Mouse (Mus musculus) limb, embryonic 11.5 days (tissue): ENCODE data around the gene Atp5f1. TPM values are rescaled to one million over a fixed set of nuclear protein-coding genes. Genes with fewer than 3 reads are reported as not detected.
"Not testable (repeated sequence)": the region's sequence is repeated elsewhere in the genome, so short reads cannot be mapped to it uniquely, and the experiment has no call there.

Source experiments
- ATAC-seq: fragments of 200-750 bp; cut with Nextera tagmentation; 2 replicates; pipeline ENCODE4 v1.8.0; 2017; ENCODE audit warnings: low read depth; ENCODE audit not compliant: insufficient number of reproducible peaks, low FRiP score, low TSS enrichment
- DNase-seq: peaks from one replicate; pipeline ENCODE4 v3.0.0-alpha.2; 2015; ENCODE audit warnings: low spot score
- H3K27ac ChIP-seq: fragments of 300-500 bp; sonication (generic); replicated peaks from 2 replicates; pipeline ENCODE4 v1.5.1; 2014; ENCODE audit warnings: low read depth, mild to moderate bottlenecking, low read length
- H3K27me3 ChIP-seq: fragments of 300-500 bp; sonication (generic); 2 replicates; pipeline ENCODE4 v1.6.1; 2014; ENCODE audit warnings: mild to moderate bottlenecking, low read length, mixed read lengths; ENCODE audit not compliant: control insufficient read depth, insufficient read depth
- H3K36me3 ChIP-seq: fragments of 300-500 bp; sonication (generic); 2 replicates; pipeline ENCODE4 v1.6.1; 2014; ENCODE audit warnings: mild to moderate bottlenecking, low read length, moderate library complexity, mixed read lengths; ENCODE audit not compliant: control insufficient read depth, insufficient read depth
- H3K4me1 ChIP-seq: fragments of 300-500 bp; sonication (generic); 2 replicates; pipeline ENCODE4 v1.6.1; 2014; ENCODE audit warnings: low read length, mixed read lengths; ENCODE audit not compliant: control insufficient read depth, insufficient read depth
- H3K4me2 ChIP-seq: fragments of 300-500 bp; sonication (generic); 2 replicates; pipeline ENCODE4 v1.6.1; 2014; ENCODE audit warnings: low read depth, mild to moderate bottlenecking, moderate library complexity; ENCODE audit not compliant: severe bottlenecking
- H3K4me3 ChIP-seq: fragments of 300-500 bp; sonication (generic); 2 replicates; pipeline ENCODE4 v1.5.1; 2014; ENCODE audit warnings: low read depth, low read length
- H3K9ac ChIP-seq: fragments of 300-500 bp; sonication (generic); 2 replicates; pipeline ENCODE4 v1.6.1; 2014; ENCODE audit warnings: mild to moderate bottlenecking, low read length
- H3K9me3 ChIP-seq: fragments of 300-500 bp; sonication (generic); 2 replicates; pipeline ENCODE4 v1.6.1; 2016; ENCODE audit warnings: low read length; ENCODE audit not compliant: control insufficient read depth
- WGBS: fragments of 180-500 bp; shearing (Covaris S2); extraction: QIAGEN DNeasy Blood & Tissue Kit; methylation state at CpG from one replicate; pipeline ENCODE4 v1.1.7; 2014; 5-methylcytosine and 5-hydroxymethylcytosine counted together
- polyA plus RNA-seq: library from polyadenylated mRNA; unstranded; fragments of >200 nt; fragmentation: Nextera tagmentation; extraction: Ambion mirVana; gene quantifications from 2 replicates; pipeline ENCODE4 v1.2.1, GENCODE M21; 2014

Gene Atp5f1
- polyA plus RNA-seq, 1 experiment from 2014 or later, result 505 TPM

DNA sequence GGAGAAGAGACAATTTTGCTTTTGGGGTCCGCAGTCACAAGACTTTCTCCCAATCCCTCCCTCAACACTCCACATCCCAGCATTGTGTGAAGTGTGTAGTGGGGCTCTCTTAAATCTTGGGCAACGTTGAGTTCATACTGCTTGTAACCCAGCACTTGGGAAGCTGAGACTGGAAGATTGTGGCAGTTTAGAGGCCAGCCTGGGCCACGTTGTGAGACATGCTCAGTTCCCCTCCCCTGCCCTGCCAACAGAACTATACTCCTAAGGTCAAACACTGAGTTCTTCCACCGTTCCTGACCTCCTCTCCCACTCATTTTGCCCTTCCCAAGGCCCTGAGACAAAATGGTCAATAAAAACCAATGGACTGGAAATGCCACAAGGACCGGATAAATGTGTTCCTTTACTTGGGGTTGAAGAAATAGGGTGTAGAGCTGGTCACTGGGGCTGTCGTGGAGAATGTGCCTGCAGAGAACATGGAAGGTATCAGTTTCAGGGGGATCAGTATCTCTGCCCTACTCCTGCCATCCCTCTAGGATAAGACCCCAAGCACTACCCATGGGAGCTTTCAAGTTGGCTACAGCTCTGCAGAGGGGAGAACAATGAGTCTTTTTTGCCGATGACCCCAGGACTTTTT, 32.2 kb downstream of the Atp5f1 start:
- WGBS, result 91% methylated on average over 7 of the region's 7 CpGs
- no peak for ATAC-seq
- H3K4me1 ChIP-seq, result no peaks in the 10 kb centered on the region
- H3K4me3 ChIP-seq, result no peak overlapping the region
- no peaks in the 10 kb centered on the region for H3K27me3 ChIP-seq
- no peak overlapping the region for H3K9ac ChIP-seq
- no peak overlapping the region for H3K27ac ChIP-seq
- no peaks in the 10 kb centered on the region for H3K36me3 ChIP-seq
- H3K9me3 ChIP-seq, result no peaks in the 10 kb centered on the region
- H3K4me2 ChIP-seq, result no peak overlapping the region
- no peak for DNase-seq

DNA sequence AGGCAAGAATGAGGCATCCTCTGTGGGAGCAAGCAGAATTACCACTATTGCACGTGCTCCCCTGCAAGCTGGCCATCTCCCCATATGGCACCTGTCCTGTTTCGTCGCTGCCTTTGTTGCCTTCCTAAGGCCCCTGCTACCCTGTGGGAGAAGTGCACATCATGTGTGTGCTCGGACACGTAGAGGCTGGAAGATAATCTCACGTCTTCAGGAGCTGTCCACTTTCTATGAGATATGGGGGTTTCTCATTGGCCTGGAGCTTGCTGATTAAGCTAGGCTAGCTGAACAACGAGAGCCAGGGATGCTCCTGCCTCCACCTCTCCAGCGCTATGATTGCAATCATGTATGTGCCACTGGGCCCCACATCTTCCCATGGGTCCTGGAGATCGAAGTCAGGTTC, 35.3 kb downstream of the Atp5f1 start:
- H3K9me3 ChIP-seq, result no peaks in the 10 kb centered on the region
- ATAC-seq (no peak), DNase-seq (no peak)
- 87% methylated on average over 9 of the region's 9 CpGs for WGBS
- H3K36me3 ChIP-seq, result no peaks in the 10 kb centered on the region
- H3K4me2 ChIP-seq, result no peak overlapping the region
- H3K9ac ChIP-seq, result no peak overlapping the region
- H3K4me1 ChIP-seq, result no peaks in the 10 kb centered on the region
- H3K27me3 ChIP-seq, result no peaks in the 10 kb centered on the region
- no peak overlapping the region for H3K27ac ChIP-seq
- H3K4me3 ChIP-seq, result no peak overlapping the region

DNA sequence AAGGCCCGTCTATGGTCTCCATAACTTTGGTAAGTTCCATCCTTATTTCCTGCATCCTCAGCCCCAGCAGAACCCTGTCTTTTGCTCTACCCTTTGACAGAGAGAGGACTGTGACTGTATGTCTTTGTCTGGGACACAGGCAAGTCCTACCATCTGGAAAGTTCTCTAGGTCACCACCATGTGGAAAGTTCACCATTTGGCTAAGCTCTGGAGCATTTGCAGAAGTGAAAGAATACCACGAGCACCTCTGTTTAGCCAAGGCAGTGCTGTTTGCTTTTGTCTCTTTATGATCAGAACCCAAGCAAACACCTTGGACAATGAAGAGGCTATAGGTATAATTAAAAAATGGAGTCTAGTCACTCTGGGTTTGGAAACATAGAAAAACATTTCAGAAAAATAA, 37.9 kb downstream of the Atp5f1 start:
- H3K4me3 ChIP-seq, result no peak overlapping the region
- H3K27me3 ChIP-seq, result no peaks in the 10 kb centered on the region
- H3K9ac ChIP-seq, result no peak overlapping the region
- H3K9me3 ChIP-seq, result no peaks in the 10 kb centered on the region
- H3K27ac ChIP-seq, result no peak overlapping the region
- DNase-seq (no peak), ATAC-seq (no peak)
- H3K4me1 ChIP-seq, result no peaks in the 10 kb centered on the region
- no peaks in the 10 kb centered on the region for H3K36me3 ChIP-seq
- no peak overlapping the region for H3K4me2 ChIP-seq
- 82% methylated on average over 2 of the region's 2 CpGs for WGBS

DNA sequence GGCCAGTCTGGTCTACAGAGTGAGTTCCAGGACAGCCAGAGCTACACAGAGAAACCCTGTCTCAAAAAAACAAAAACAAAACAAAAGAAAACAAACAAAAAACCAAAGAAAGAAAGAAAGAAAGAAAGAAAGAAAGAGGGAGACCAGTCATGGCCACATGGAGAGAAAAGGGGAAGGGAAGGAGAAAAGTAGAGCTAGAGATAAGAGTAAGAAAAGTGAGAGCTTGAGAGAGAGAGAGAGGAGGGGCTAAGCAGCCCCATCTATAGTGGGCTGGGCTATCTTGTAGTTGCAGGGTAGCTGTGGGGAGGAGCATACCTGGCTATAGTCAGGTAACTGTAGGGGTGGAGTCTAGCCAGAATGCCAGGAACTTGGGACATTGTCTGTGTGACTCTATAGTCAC, 39.2 kb downstream of the Atp5f1 start:
- not testable (repeated sequence) for H3K9ac ChIP-seq, H3K4me1 ChIP-seq, H3K36me3 ChIP-seq, ATAC-seq, H3K27me3 ChIP-seq, H3K27ac ChIP-seq, H3K9me3 ChIP-seq, H3K4me2 ChIP-seq, H3K4me3 ChIP-seq, DNase-seq

DNA sequence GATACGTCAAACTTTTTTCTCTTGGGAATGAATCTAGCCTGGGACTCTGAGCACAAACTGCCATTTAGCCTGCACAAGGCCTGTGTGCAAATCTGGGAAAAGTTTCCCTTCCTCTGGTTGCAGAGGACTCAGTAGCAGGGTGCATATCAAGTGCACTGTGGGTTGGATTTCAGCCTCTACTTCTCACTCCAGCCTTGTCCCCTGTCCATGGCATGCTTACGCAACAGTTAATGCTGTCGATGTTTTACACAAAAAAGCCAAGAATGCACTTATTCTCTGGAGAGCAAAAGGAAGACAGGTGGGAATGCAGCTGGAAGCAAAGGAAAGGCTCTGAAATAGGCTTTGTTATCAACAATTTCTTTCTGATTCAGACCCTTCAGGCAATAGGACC, 41.5 kb downstream of the Atp5f1 start:
- Histone ChIP-seq H3K27ac (no peak overlapping the region), H3K9me3 (no peaks in the 10 kb centered on the region), H3K27me3 (no peaks in the 10 kb centered on the region), H3K4me3 (no peak overlapping the region), H3K4me2 (no peak overlapping the region), H3K36me3 (no peaks in the 10 kb centered on the region), H3K9ac (no peak overlapping the region), H3K4me1 (no peaks in the 10 kb centered on the region)
- DNase-seq (no peak), ATAC-seq (no peak)
- 84% methylated on average over 3 of the region's 3 CpGs for WGBS

DNA sequence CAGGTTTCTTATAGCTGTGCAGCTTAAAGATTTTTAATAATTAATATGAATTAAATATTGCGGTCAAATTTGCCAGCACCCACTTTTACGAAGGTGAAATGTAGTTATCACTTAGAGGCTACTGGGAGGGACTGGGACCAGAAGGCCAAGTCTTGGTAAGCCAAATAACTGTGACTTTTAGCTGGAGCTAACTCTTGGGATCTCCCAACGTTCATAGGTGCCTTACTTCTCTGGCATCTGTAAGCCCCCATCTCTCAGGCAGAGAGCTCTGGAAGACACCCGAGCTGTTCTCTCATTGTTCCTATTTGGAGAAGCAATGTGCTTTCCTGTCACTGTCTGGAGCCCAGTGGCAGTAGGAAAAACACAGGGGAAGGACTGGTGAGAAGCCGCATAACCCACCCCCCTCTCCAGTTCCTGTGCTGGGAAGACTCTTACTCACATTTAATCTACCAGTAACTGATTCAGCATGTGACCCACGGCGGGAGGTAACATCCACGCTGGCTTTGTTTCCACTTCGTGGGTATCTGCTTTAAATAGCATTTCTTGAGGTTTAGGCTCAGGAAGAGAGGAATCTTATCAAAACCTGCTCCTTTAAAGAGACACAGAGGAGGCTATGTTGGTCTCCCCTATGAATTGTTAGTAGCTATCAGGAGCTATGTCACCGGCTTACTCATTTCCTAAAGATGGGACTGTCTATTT, 42.1 kb downstream of the Atp5f1 start:
- ATAC-seq, result no peak
- H3K9ac ChIP-seq, result no peak overlapping the region
- WGBS, result 70% methylated on average over 10 of the region's 10 CpGs

DNA sequence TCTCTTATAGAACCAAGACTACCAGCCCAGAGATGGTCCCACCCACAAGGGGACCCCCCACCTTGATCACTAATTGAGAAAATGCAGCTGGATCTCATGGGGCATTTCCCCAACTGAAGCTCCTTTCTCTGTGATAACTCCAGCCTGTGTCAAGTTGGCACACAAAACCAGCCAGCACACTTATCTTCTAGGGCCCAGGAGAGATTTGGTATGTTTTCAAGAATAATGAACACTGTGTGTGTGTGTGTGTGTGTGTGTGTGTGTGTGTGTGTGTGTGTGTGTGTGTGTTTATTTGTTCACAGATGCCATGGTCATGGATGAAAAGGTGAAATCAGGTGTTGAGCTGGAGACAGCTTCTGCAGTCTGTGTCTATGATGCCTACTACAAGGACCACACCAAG, 43.4 kb downstream of the Atp5f1 start:
- H3K4me1 ChIP-seq, ATAC-seq: not testable (repeated sequence)

More for the DNA sequence above, 42.1 kb downstream of the Atp5f1 start:
- no peaks in the 10 kb centered on the region for H3K27me3 ChIP-seq
- no peak for DNase-seq
- no peak overlapping the region for H3K4me2 ChIP-seq
- no peak overlapping the region for H3K4me3 ChIP-seq
- H3K36me3 ChIP-seq, result no peaks in the 10 kb centered on the region
- no peaks in the 10 kb centered on the region for H3K4me1 ChIP-seq
- H3K9me3 ChIP-seq, result no peaks in the 10 kb centered on the region
- no peak overlapping the region for H3K27ac ChIP-seq

DNA sequence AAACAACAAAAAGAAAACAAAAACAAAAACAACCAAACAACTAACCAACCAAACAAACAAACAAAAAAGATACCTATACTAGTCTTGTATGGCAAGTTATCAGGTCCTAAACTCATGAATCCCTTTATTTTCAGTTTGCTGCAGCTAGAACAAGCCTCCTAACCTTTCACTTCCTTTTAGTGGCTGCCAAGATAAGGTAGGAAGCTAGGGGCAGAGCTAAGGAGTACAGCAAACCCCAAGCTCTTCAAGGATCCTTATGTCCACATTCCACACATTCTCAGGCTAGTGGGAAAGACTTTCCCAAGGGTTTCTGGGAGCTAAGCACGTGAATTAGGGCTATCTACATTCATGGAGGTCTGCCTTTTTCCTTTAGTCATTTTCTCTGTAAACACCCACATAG, 44.6 kb downstream of the Atp5f1 start:
- whole genome bisulfite sequencing, result 42% methylated on average over 1 of the region's 1 CpGs
- no peaks in the 10 kb centered on the region for H3K9me3 ChIP-seq
- no peaks in the 10 kb centered on the region for H3K36me3 ChIP-seq
- DNase-seq, result no peak
- H3K27me3 ChIP-seq, result no peaks in the 10 kb centered on the region
- no peak overlapping the region for H3K4me2 ChIP-seq
- no peak overlapping the region for H3K9ac ChIP-seq
- no peak for ATAC-seq
- no peak overlapping the region for H3K27ac ChIP-seq
- H3K4me1 ChIP-seq, result no peaks in the 10 kb centered on the region
- H3K4me3 ChIP-seq, result no peak overlapping the region

More for the DNA sequence above, 43.4 kb downstream of the Atp5f1 start:
- not testable (repeated sequence) for DNase-seq, H3K4me2 ChIP-seq, H3K9ac ChIP-seq, H3K27ac ChIP-seq, H3K36me3 ChIP-seq, H3K9me3 ChIP-seq, H3K27me3 ChIP-seq, H3K4me3 ChIP-seq
